In the genomic region with DNA sequence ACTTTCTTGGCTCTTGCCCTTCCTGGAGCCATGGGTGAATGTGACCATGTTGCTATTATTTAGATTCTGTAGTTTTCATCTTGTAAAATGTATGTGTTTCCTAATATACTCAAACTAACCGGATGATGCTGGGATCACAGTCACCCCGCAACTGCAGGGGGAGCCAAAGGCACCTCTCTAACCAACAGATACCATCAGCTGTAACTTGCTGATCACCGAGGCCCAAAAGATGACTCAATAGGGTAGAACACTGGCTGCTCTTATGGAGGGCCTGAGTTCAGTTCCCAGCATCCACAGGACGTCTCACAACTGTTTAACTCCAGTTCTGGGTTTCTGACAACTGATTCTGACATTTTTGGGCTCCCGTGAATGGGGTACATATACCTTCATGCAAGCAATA, we compare ENCODE assay signal across 24 mouse cellular contexts. TPM values are rescaled to one million over a fixed set of nuclear protein-coding genes. Genes with fewer than 3 reads are reported as not detected.
DNase-seq lines count a peak whose midpoint lies in the region; ATAC-seq and TF ChIP-seq lines count a peak whose summit lies in the region.
"Had no signal": no experiment of that assay in that cellular context is flagged by ENCODE, and none has a peak within 500 bp of the region (broad histone marks: within the 10 kb centered on the region; RNA-seq: fewer than 3 reads in every experiment).

No protein-coding gene starts in this region.

- no peak overlapping the region for H3K4me2 ChIP-seq in intestine, embryonic 14.5 days (ENCODE audit: low read length)
- H3K4me2 ChIP-seq in intestine, embryonic 15.5 days (replicated peaks), result no peak overlapping the region
- H3K4me2 ChIP-seq in liver, postnatal 0 days (ENCODE audit: low read depth, low read length), result no peak overlapping the region
- H3K4me2 ChIP-seq in liver, embryonic 12.5 days, result no peak overlapping the region
- H3K4me2 ChIP-seq: forebrain, embryonic 13.5 days; hindbrain, embryonic 13.5 days; liver, embryonic 15.5 days; neural tube, embryonic 13.5 days had no signal

- 0 out of 2 replicates have a peak, but pooled peaks have one; percentile 6 for TF ChIP-seq CTCF in liver, postnatal 0 days (IDR thresholded peaks at IDR 0.05; ENCODE audit: low read depth)
- no peak for TF ChIP-seq CTCF in lung, adult 2 months (IDR thresholded peaks at IDR 0.05; ENCODE audit: insufficient read depth, low read length)

- H3K9me3 ChIP-seq in intestine, embryonic 14.5 days (ENCODE audit: control insufficient read depth, low read length), result no peaks in the 10 kb centered on the region
- no peaks in the 10 kb centered on the region for H3K9me3 ChIP-seq in intestine, embryonic 15.5 days
- H3K9me3 ChIP-seq in liver, postnatal 0 days (ENCODE audit: low read length), result no peaks in the 10 kb centered on the region
- no peaks in the 10 kb centered on the region for H3K9me3 ChIP-seq in liver, embryonic 12.5 days (replicated peaks)
- H3K9me3 ChIP-seq: forebrain, embryonic 13.5 days; hindbrain, embryonic 13.5 days; liver, embryonic 15.5 days; midbrain, embryonic 10.5 days; neural tube, embryonic 13.5 days had no signal

- no peak for ATAC-seq in intestine, embryonic 14.5 days (replicated peaks; ENCODE audit: low FRiP score, low TSS enrichment, low read depth)
- no peak for ATAC-seq in intestine, embryonic 15.5 days
- ATAC-seq in liver, postnatal 0 days, result no peak
- no peak for ATAC-seq in liver, embryonic 12.5 days
- ATAC-seq: forebrain, embryonic 13.5 days; lung, postnatal 0 days; midbrain, embryonic 16.5 days had no signal

- no peaks in the 10 kb centered on the region for H3K36me3 ChIP-seq in intestine, embryonic 14.5 days (ENCODE audit: control insufficient read depth, insufficient read depth, low read length)
- H3K36me3 ChIP-seq in intestine, embryonic 15.5 days, result no peaks in the 10 kb centered on the region
- H3K36me3 ChIP-seq in liver, postnatal 0 days (replicated peaks; ENCODE audit: insufficient read depth, low read length), result no peaks in the 10 kb centered on the region
- H3K36me3 ChIP-seq in liver, embryonic 12.5 days, result no peaks in the 10 kb centered on the region
- H3K36me3 ChIP-seq: liver, embryonic 15.5 days had no signal

- no peaks in the 10 kb centered on the region for H3K4me1 ChIP-seq in intestine, embryonic 14.5 days (replicated peaks; ENCODE audit: control insufficient read depth, insufficient read depth, low read length)
- H3K4me1 ChIP-seq in intestine, embryonic 15.5 days (replicated peaks), result no peaks in the 10 kb centered on the region
- H3K4me1 ChIP-seq in liver, postnatal 0 days (ENCODE audit: insufficient read depth), result no peaks in the 10 kb centered on the region
- H3K4me1 ChIP-seq in liver, embryonic 12.5 days, result peaks cover 11% of the 10 kb centered on the region
- H3K4me1 ChIP-seq in lung, adult 2 months (ENCODE audit: control insufficient read depth, insufficient read depth, low read length), result no peaks in the 10 kb centered on the region
- H3K4me1 ChIP-seq: forebrain, embryonic 13.5 days; hindbrain, embryonic 13.5 days; midbrain, embryonic 10.5 days; neural tube, embryonic 13.5 days had no signal

- no peak for TF ChIP-seq EP300 in liver, postnatal 0 days (IDR thresholded peaks at IDR 0.05; ENCODE audit: low read depth)

- H3K27me3 ChIP-seq in intestine, embryonic 14.5 days (replicated peaks; ENCODE audit: control insufficient read depth, insufficient read depth, low read length), result no peaks in the 10 kb centered on the region
- H3K27me3 ChIP-seq in intestine, embryonic 15.5 days (replicated peaks), result no peaks in the 10 kb centered on the region
- H3K27me3 ChIP-seq in liver, postnatal 0 days (ENCODE audit: insufficient read depth, low read length), result no peaks in the 10 kb centered on the region
- H3K27me3 ChIP-seq in liver, embryonic 12.5 days (replicated peaks), result no peaks in the 10 kb centered on the region
- H3K27me3 ChIP-seq: forebrain, embryonic 13.5 days; hindbrain, embryonic 13.5 days; liver, embryonic 15.5 days; neural tube, embryonic 13.5 days had no signal

- TF ChIP-seq POLR2A in lung, adult 2 months (IDR thresholded peaks at IDR 0.05; ENCODE audit: borderline replicate concordance, extremely low read depth, low read depth, low read length), result no peak

- H3K9ac ChIP-seq in intestine, embryonic 14.5 days (ENCODE audit: low read length), result no peak overlapping the region
- no peak overlapping the region for H3K9ac ChIP-seq in intestine, embryonic 15.5 days
- no peak overlapping the region for H3K9ac ChIP-seq in liver, postnatal 0 days (replicated peaks)
- no peak overlapping the region for H3K9ac ChIP-seq in liver, embryonic 12.5 days
- H3K9ac ChIP-seq: forebrain, embryonic 13.5 days; hindbrain, embryonic 13.5 days; liver, embryonic 15.5 days; neural tube, embryonic 13.5 days had no signal

- no peak overlapping the region for H3K27ac ChIP-seq in intestine, embryonic 14.5 days (ENCODE audit: low read depth)
- no peak overlapping the region for H3K27ac ChIP-seq in intestine, embryonic 15.5 days
- H3K27ac ChIP-seq in liver, postnatal 0 days (ENCODE audit: low read depth), result no peak overlapping the region
- H3K27ac ChIP-seq in liver, embryonic 12.5 days, result no peak overlapping the region
- H3K27ac ChIP-seq: forebrain, embryonic 13.5 days; hindbrain, embryonic 13.5 days; kidney, postnatal 0 days; liver, embryonic 15.5 days; midbrain, embryonic 10.5 days; neural tube, embryonic 13.5 days had no signal

- H3K4me3 ChIP-seq in intestine, embryonic 14.5 days (ENCODE audit: low read depth, low read length), result no peak overlapping the region
- no peak overlapping the region for H3K4me3 ChIP-seq in intestine, embryonic 15.5 days (replicated peaks)
- H3K4me3 ChIP-seq in liver, postnatal 0 days (ENCODE audit: low read depth, low read length), result no peak overlapping the region
- no peak overlapping the region for H3K4me3 ChIP-seq in liver, embryonic 12.5 days
- no peak overlapping the region for H3K4me3 ChIP-seq in lung, adult 2 months (replicated peaks; ENCODE audit: extremely low read depth, low read depth, low read length)
- H3K4me3 ChIP-seq: forebrain, embryonic 13.5 days; hindbrain, embryonic 13.5 days; liver, embryonic 15.5 days; midbrain, embryonic 10.5 days; myocyte; neural tube, embryonic 13.5 days had no signal

- DNase-seq in intestine, embryonic 14.5 days (ENCODE audit: low spot score), result peak; percentile 40
- no peak for DNase-seq in liver, postnatal 0 days
- DNase-seq in MEL-GATA-1-ER (ENCODE audit: extremely low read depth, low read depth), result peak; percentile 53
- no peak for DNase-seq in kidney, adult 11 months
- DNase-seq in lung, adult 2 months, result no peak
- DNase-seq: adrenal gland, postnatal 14 days; B cell, adult 2 months; cerebellum, adult 9-10 months; gastrocnemius, postnatal 36 days; heart, postnatal 36 days; kidney, adult 2 months; right cerebral cortex, postnatal 4 days; thymus, postnatal 25 days had no signal

- WGBS in intestine, embryonic 14.5 days, result 83% methylated on average over 5 of the region's 5 CpGs
- WGBS in intestine, embryonic 15.5 days, result 87% methylated on average over 5 of the region's 5 CpGs
- WGBS in liver, postnatal 0 days (ENCODE audit: insufficient replicate concordance), result 71% methylated on average over 5 of the region's 5 CpGs
- 67% methylated on average over 5 of the region's 5 CpGs for WGBS in liver, embryonic 12.5 days (ENCODE audit: insufficient replicate concordance)
- WGBS in lung, adult 2 months, result 83% methylated on average over 5 of the region's 5 CpGs

RNA-seq across cellular contexts. Expression of gene Dmc1, which starts 11.8 kb away (rescaled TPM):
- 2.0 and 2.6 TPM in 2 replicates for polyA plus RNA-seq in intestine, embryonic 14.5 days (2014; fragmentation: Nextera tagmentation; extraction: Ambion mirVana)
- 1.3 and 1.8 TPM in 2 replicates for polyA plus RNA-seq in intestine, embryonic 15.5 days (2015; fragmentation: Nextera tagmentation; extraction: Ambion mirVana)
- polyA plus RNA-seq in liver, postnatal 0 days (2015; fragmentation: Nextera tagmentation; extraction: Ambion mirVana), result 0.15 and 0.25 TPM in 2 replicates
- polyA plus RNA-seq in liver, embryonic 12.5 days (2016; fragmentation: Nextera tagmentation; extraction: Ambion mirVana), result 0.52 and 0.69 TPM in 2 replicates
- polyA plus RNA-seq in lung, adult 2 months (2012; rRNA removed), result 0.10 and 0.12 TPM in 2 replicates
- polyA plus RNA-seq: kidney, adult 2 months; myocyte had no signal

RNA-seq across cellular contexts. Expression of gene Fam227a, which starts 42.0 kb away (rescaled TPM):
- polyA plus RNA-seq in intestine, embryonic 14.5 days (2014; fragmentation: Nextera tagmentation; extraction: Ambion mirVana), result 1.3 and 1.9 TPM in 2 replicates
- polyA plus RNA-seq in intestine, embryonic 15.5 days (2015; fragmentation: Nextera tagmentation; extraction: Ambion mirVana), result 0.74 and 0.90 TPM in 2 replicates
- 0.13 and 0.18 TPM in 2 replicates for polyA plus RNA-seq in liver, postnatal 0 days (2015; fragmentation: Nextera tagmentation; extraction: Ambion mirVana)
- 0.20 and 0.37 TPM in 2 replicates for polyA plus RNA-seq in liver, embryonic 12.5 days (2016; fragmentation: Nextera tagmentation; extraction: Ambion mirVana)
- polyA plus RNA-seq in lung, adult 2 months (2012; rRNA removed), result 2.1 and 4.2 TPM in 2 replicates

RNA-seq across cellular contexts. Expression of gene Cby1, which starts 42.3 kb away (rescaled TPM):
- polyA plus RNA-seq in intestine, embryonic 14.5 days (2014; fragmentation: Nextera tagmentation; extraction: Ambion mirVana), result 36.0 and 39.3 TPM in 2 replicates
- 37.6 and 39.0 TPM in 2 replicates for polyA plus RNA-seq in intestine, embryonic 15.5 days (2015; fragmentation: Nextera tagmentation; extraction: Ambion mirVana)
- polyA plus RNA-seq in liver, postnatal 0 days (2015; fragmentation: Nextera tagmentation; extraction: Ambion mirVana), result 8.5 and 8.8 TPM in 2 replicates
- polyA plus RNA-seq in liver, embryonic 12.5 days (2016; fragmentation: Nextera tagmentation; extraction: Ambion mirVana), result 20.3 and 21.8 TPM in 2 replicates
- 10.2 and 18.2 TPM in 2 replicates for polyA plus RNA-seq in lung, adult 2 months (2012; rRNA removed)

RNA-seq across cellular contexts. Expression of gene Tomm22, which starts 53.9 kb away (rescaled TPM):
- polyA plus RNA-seq in intestine, embryonic 14.5 days (2014; fragmentation: Nextera tagmentation; extraction: Ambion mirVana), result 244 and 272 TPM in 2 replicates
- polyA plus RNA-seq in intestine, embryonic 15.5 days (2015; fragmentation: Nextera tagmentation; extraction: Ambion mirVana), result 261 and 272 TPM in 2 replicates
- 123 and 126 TPM in 2 replicates for polyA plus RNA-seq in liver, postnatal 0 days (2015; fragmentation: Nextera tagmentation; extraction: Ambion mirVana)
- polyA plus RNA-seq in liver, embryonic 12.5 days (2016; fragmentation: Nextera tagmentation; extraction: Ambion mirVana), result 209 and 217 TPM in 2 replicates
- polyA plus RNA-seq in lung, adult 2 months (2012; rRNA removed), result 21.3 and 31.9 TPM in 2 replicates

Comparison
In these comparisons a context has a peak if more than half of its experiments do, and no peak if none do; other contexts are left out.
1. DNase-seq: peak in intestine, embryonic 14.5 days (single experiment) and MEL-GATA-1-ER (single experiment); none in liver, postnatal 0 days (single experiment), kidney, adult 11 months (single experiment) and lung, adult 2 months (single experiment).